Mouse (Mus musculus): Measurements from ENCODE around the gene Anks3. TPM values are rescaled to one million over a fixed set of nuclear protein-coding genes. Genes with fewer than 3 reads are reported as not detected.

Gene Anks3
- polyA plus RNA-seq, 1 experiment from 2014 or later = 13.0 TPM

- TF ChIP-seq CTCF (IDR thresholded peaks at IDR 0.05; ENCODE audit: low read depth) = no peak
- H3K36me3 ChIP-seq (replicated peaks; ENCODE audit: insufficient read depth, low read length) = 0 out of 2 replicates have a peak, but pooled peaks cover under 1% of the 10 kb centered on the region
- H3K27me3 ChIP-seq (ENCODE audit: insufficient read depth, low read length) = no peaks in the 10 kb centered on the region
- 76% methylated on average over 2 of the region's 2 CpGs for WGBS (ENCODE audit: insufficient replicate concordance)
- no peak overlapping the region for H3K27ac ChIP-seq (ENCODE audit: low read depth)
- H3K4me1 ChIP-seq (ENCODE audit: insufficient read depth) = peaks cover 27% of the 10 kb centered on the region
- no peak for DNase-seq
- H3K4me3 ChIP-seq (ENCODE audit: low read depth, low read length) = no peak overlapping the region
- H3K9ac ChIP-seq (replicated peaks) = no peak overlapping the region
- no peak overlapping the region for H3K4me2 ChIP-seq (ENCODE audit: low read depth, low read length)
- no peaks in the 10 kb centered on the region for H3K9me3 ChIP-seq (ENCODE audit: low read length)
- no peak for ATAC-seq
These were observed 61.6 kb downstream of the Anks3 start for GRCm38 (mm10) chr16:4902390-4902789.

- ATAC-seq (no peak), DNase-seq (no peak)
- H3K4me2 ChIP-seq (ENCODE audit: low read depth, low read length) = no peak overlapping the region
- no peaks in the 10 kb centered on the region for H3K27me3 ChIP-seq (ENCODE audit: insufficient read depth, low read length)
- no peaks in the 10 kb centered on the region for H3K9me3 ChIP-seq (ENCODE audit: low read length)
- H3K36me3 ChIP-seq (replicated peaks; ENCODE audit: insufficient read depth, low read length) = no peaks in the 10 kb centered on the region
- H3K4me1 ChIP-seq (ENCODE audit: insufficient read depth) = peaks cover 38% of the 10 kb centered on the region
- H3K4me3 ChIP-seq (ENCODE audit: low read depth, low read length) = no peak overlapping the region
- TF ChIP-seq CTCF (IDR thresholded peaks at IDR 0.05; ENCODE audit: low read depth) (no peak), EP300 (IDR thresholded peaks at IDR 0.05; ENCODE audit: low read depth) (no peak)
- no peak overlapping the region for H3K27ac ChIP-seq (ENCODE audit: low read depth)
- 71% methylated on average over 7 of the region's 7 CpGs for WGBS (ENCODE audit: insufficient replicate concordance)
- H3K9ac ChIP-seq (replicated peaks) = no peak overlapping the region
These were observed 62.8 kb downstream of the Anks3 start for GRCm38 (mm10) chr16:4901167-4901566.

- ATAC-seq (no peak), DNase-seq (no peak)
- WGBS (ENCODE audit: insufficient replicate concordance) = 68% methylated on average over 2 of the region's 2 CpGs
- no peak for TF ChIP-seq EP300 (IDR thresholded peaks at IDR 0.05; ENCODE audit: low read depth)
- TF ChIP-seq CTCF (IDR thresholded peaks at IDR 0.05; ENCODE audit: low read depth) = no peak
- H3K4me3 ChIP-seq (ENCODE audit: low read depth, low read length) = no peak overlapping the region
- H3K9ac ChIP-seq (replicated peaks) = no peak overlapping the region
- no peaks in the 10 kb centered on the region for H3K27me3 ChIP-seq (ENCODE audit: insufficient read depth, low read length)
- peaks cover 48% of the 10 kb centered on the region for H3K4me1 ChIP-seq (ENCODE audit: insufficient read depth)
- no peaks in the 10 kb centered on the region for H3K36me3 ChIP-seq (replicated peaks; ENCODE audit: insufficient read depth, low read length)
- no peak overlapping the region for H3K27ac ChIP-seq (ENCODE audit: low read depth)
- H3K4me2 ChIP-seq (ENCODE audit: low read depth, low read length) = no peak overlapping the region
- H3K9me3 ChIP-seq (ENCODE audit: low read length) = no peaks in the 10 kb centered on the region
These were observed 64.3 kb downstream of the Anks3 start for GRCm38 (mm10) chr16:4899711-4900110.

DNA sequence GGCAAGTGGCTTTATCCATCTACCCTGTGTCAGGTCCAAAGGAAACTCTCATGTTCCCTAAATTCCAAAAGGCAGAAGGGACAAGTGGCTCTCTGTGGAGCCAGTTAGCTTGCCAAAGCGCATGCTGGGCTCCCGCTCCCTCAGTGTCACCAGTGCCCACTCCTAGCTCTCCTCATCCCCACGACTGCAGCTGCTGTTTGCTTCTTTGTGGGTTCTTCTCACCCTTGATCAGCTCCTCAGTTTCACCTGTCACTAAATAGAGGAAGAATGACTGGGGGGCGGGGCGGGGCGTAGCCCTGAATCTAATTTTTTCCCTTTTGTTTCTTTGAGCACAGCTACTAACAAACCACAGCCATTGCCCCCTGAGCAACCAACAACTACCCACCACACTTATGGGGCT lies 65.1 kb downstream of the Anks3 start:
- no peak overlapping the region for H3K9ac ChIP-seq (replicated peaks)
- TF ChIP-seq CTCF (IDR thresholded peaks at IDR 0.05; ENCODE audit: low read depth) = no peak
- TF ChIP-seq EP300 (IDR thresholded peaks at IDR 0.05; ENCODE audit: low read depth) = no peak
- H3K36me3 ChIP-seq (replicated peaks; ENCODE audit: insufficient read depth, low read length) = no peaks in the 10 kb centered on the region
- peak overlapping the region; percentile 30; the same call in 1 of the 2 replicates for H3K27ac ChIP-seq (ENCODE audit: low read depth)
- no peaks in the 10 kb centered on the region for H3K9me3 ChIP-seq (ENCODE audit: low read length)
- no peak overlapping the region for H3K4me3 ChIP-seq (ENCODE audit: low read depth, low read length)
- ATAC-seq = no peak
- H3K4me2 ChIP-seq (ENCODE audit: low read depth, low read length) = no peak overlapping the region
- H3K27me3 ChIP-seq (ENCODE audit: insufficient read depth, low read length) = no peaks in the 10 kb centered on the region
- peaks cover 54% of the 10 kb centered on the region for H3K4me1 ChIP-seq (ENCODE audit: insufficient read depth)
- 77% methylated on average over 6 of the region's 6 CpGs for WGBS (ENCODE audit: insufficient replicate concordance)
- DNase-seq = peak; percentile 36

DNA sequence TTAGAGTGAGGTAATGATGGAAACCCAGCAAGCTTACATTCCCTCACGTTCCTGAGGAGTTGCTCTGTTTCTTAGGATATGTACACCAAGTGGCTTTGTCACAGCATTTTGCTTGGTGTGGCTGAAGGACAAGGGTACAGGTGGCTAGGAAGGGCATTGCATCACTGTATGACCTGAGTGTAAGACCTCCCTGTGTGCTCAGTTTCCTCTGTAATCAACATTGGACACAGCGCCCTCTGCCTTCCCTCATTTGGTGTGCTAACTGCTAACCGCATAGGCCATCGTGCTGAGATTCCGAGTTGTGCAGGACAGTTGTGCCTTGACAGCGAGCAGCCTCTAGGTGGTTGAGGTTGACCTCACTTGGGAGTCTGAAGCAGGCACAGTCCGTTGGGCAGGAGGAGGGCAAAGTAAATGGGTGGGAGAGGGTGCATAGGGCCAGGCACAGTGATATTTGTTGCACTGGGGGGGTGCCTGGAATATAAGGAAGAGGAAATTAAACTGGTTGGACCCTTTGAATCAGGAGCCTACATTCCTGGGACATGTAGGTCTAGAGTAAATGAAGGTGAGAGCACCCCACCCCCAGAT lies 66.8 kb downstream of the Anks3 start:
- Histone ChIP-seq H3K4me3 (ENCODE audit: low read depth, low read length) (no peak overlapping the region), H3K27me3 (ENCODE audit: insufficient read depth, low read length) (no peaks in the 10 kb centered on the region), H3K9me3 (ENCODE audit: low read length) (no peaks in the 10 kb centered on the region), H3K9ac (replicated peaks) (no peak overlapping the region), H3K4me1 (ENCODE audit: insufficient read depth) (peaks cover 51% of the 10 kb centered on the region), H3K4me2 (ENCODE audit: low read depth, low read length) (no peak overlapping the region), H3K27ac (ENCODE audit: low read depth) (peak overlapping the region; percentile 64), H3K36me3 (replicated peaks; ENCODE audit: insufficient read depth, low read length) (no peaks in the 10 kb centered on the region)
- DNase-seq (peak; percentile 50), ATAC-seq (peak; percentile 66)
- 56% methylated on average over 7 of the region's 7 CpGs for WGBS (ENCODE audit: insufficient replicate concordance)
- peak; percentile 70 for TF ChIP-seq CTCF (IDR thresholded peaks at IDR 0.05; ENCODE audit: low read depth)
- TF ChIP-seq EP300 (IDR thresholded peaks at IDR 0.05; ENCODE audit: low read depth) = no peak

DNA sequence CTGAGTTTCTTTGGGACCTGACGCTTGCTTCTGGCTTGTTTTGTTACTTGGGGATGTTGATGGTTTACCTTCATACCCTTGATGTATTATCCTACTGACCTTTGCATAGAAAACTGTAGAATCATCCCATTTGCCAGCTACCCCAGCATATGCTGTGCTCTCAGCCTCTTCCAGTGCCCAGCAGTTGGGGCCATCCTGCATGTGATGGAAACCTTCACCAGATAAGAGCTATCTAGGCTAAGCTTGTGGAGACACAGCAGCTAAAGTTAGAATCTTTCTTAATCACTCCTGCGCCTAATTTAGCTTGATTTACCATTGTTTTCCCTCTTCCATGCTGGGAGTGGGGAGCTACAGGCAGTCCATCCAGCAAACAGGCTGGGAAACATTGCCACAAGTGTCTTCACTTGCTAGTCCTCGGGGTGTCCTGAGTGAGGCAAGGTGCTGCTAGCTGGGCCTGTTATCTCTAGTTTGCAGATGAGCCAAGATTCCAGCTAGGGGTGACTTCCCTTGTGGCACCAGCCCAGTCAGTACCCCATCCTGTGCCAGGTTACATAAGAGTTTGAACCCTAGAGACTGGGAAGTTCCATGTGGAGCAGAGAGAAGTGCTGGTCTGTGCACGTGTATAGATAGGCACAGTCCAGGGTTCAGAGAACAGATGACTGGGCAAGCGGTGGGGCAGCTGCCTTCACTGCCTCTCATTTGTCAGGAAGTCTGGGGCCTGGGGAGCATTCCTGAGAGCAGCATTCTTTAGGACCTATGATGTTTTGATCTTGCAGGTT lies 67.6 kb downstream of the Anks3 start:
- Histone ChIP-seq H3K27me3 (ENCODE audit: insufficient read depth, low read length) (no peaks in the 10 kb centered on the region), H3K27ac (ENCODE audit: low read depth) (peak overlapping the region; percentile 64), H3K36me3 (replicated peaks; ENCODE audit: insufficient read depth, low read length) (no peaks in the 10 kb centered on the region), H3K4me3 (ENCODE audit: low read depth, low read length) (no peak overlapping the region), H3K9me3 (ENCODE audit: low read length) (no peaks in the 10 kb centered on the region), H3K4me2 (ENCODE audit: low read depth, low read length) (no peak overlapping the region), H3K9ac (replicated peaks) (no peak overlapping the region; the same call in 1 of the 2 replicates), H3K4me1 (ENCODE audit: insufficient read depth) (peaks cover 52% of the 10 kb centered on the region)
- 27% methylated on average over 5 of the region's 5 CpGs for WGBS (ENCODE audit: insufficient replicate concordance)
- DNase-seq = peak; percentile 53
- peak; percentile 91 for ATAC-seq
- peak; percentile 52 for TF ChIP-seq EP300 (IDR thresholded peaks at IDR 0.05; ENCODE audit: low read depth)
- no peak for TF ChIP-seq CTCF (IDR thresholded peaks at IDR 0.05; ENCODE audit: low read depth)
